Mouse (Mus musculus) lung, embryonic 15.5 days (tissue): ENCODE results near the gene Gm5152. TPM values are rescaled to one million over a fixed set of nuclear protein-coding genes. Genes with fewer than 3 reads are reported as not detected.
"Not testable (repeated sequence)": the region's sequence is repeated elsewhere in the genome, so short reads cannot be mapped to it uniquely, and the experiment has no call there.

ENCODE experiments used
- ATAC-seq: fragments of 200-750 bp; cut with Nextera tagmentation; 2 replicates; pipeline ENCODE4 v1.8.0; 2017; ENCODE audit warnings: moderate number of reproducible peaks, borderline replicate concordance; ENCODE audit not compliant: low FRiP score, low TSS enrichment; ENCODE audit errors: extremely low read depth
- H3K27ac ChIP-seq: fragments of 300-500 bp; sonication (generic); 2 replicates; pipeline ENCODE4 v1.5.1; 2015; ENCODE audit warnings: moderate library complexity, mild to moderate bottlenecking, inconsistent platforms
- H3K27me3 ChIP-seq: fragments of 300-500 bp; sonication (generic); 2 replicates; pipeline ENCODE4 v1.6.1; 2015; ENCODE audit warnings: inconsistent platforms
- H3K36me3 ChIP-seq: fragments of 300-500 bp; sonication (generic); 2 replicates; pipeline ENCODE4 v1.6.1; 2015; ENCODE audit warnings: inconsistent platforms
- H3K4me1 ChIP-seq: fragments of 300-500 bp; sonication (generic); 2 replicates; pipeline ENCODE4 v1.6.1; 2015; ENCODE audit warnings: inconsistent platforms
- H3K4me2 ChIP-seq: fragments of 300-500 bp; sonication (generic); 2 replicates; pipeline ENCODE4 v1.6.1; 2015; ENCODE audit warnings: inconsistent platforms, mild to moderate bottlenecking, moderate library complexity
- H3K4me3 ChIP-seq: fragments of 300-500 bp; sonication (generic); 2 replicates; pipeline ENCODE4 v1.5.1; 2015; ENCODE audit warnings: mild to moderate bottlenecking, inconsistent platforms
- H3K9ac ChIP-seq: fragments of 300-500 bp; sonication (generic); 2 replicates; pipeline ENCODE4 v1.6.1; 2015; ENCODE audit warnings: inconsistent platforms
- H3K9me3 ChIP-seq: fragments of 300-500 bp; sonication (generic); 2 replicates; pipeline ENCODE4 v1.6.1; 2016; ENCODE audit warnings: inconsistent platforms
- WGBS: fragments of 180-500 bp; shearing (Covaris S2); methylation state at CpG from one replicate; pipeline ENCODE4 v1.1.7; 2015; 5-methylcytosine and 5-hydroxymethylcytosine counted together
- polyA plus RNA-seq: library from polyadenylated mRNA; unstranded; fragments of >200 nt; fragmentation: Nextera tagmentation; extraction: Ambion mirVana; gene quantifications from 2 replicates; pipeline ENCODE4 v1.2.1, GENCODE M21; 2015

The Gm5152 gene
- polyA plus RNA-seq: not detected in 2 replicates

DNA sequence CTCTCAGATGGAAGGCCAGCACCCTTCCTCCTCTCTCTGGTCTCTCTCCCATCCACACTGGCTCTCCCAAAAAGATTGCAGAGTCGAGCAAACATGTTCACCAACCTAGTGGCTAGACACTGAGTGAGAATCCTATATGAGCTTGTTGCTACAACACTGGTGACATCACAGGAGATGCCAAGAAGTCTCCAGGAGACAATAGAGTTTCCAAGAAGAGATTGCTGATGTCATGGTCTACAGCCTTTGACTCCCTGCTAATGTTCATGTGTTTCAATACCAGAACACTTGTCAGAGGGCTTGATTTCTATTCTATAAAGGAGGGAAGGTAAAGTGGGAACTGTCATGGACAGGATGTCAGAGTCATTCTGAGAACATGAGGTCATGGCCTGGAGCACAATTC is at the start of gene Gm5152:
Gm5152 (minus strand) TSS at position 101 of the 400 bp plus-strand sequence.
- H3K4me1 ChIP-seq, H3K36me3 ChIP-seq, H3K27me3 ChIP-seq, H3K9ac ChIP-seq, H3K27ac ChIP-seq, ATAC-seq, H3K4me2 ChIP-seq, H3K4me3 ChIP-seq, H3K9me3 ChIP-seq: not testable (repeated sequence)
- no CpG with 5 or more reads among the region's 1 CpGs for WGBS

DNA sequence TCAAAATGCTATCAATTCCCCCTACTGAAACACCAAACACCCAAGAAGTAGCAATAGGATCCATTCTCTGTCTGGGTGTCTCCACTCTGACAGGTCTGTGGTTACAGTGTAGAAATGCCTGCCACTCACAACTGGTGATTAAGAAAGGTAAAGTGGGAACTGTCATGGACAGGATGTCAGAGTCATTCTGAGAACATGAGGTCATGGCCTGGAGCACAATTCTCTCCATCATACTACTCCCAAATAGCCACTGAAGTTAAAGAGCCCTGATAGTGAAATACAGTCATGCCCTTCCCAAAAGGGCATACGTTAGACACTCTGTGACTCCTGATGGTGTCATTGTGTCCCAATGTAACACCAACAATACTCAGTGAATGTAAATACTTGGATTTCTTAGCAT is 8.4 kb upstream of the Gm5152 start:
- WGBS: 79% methylated on average over 1 of the region's 1 CpGs
- not testable (repeated sequence) for H3K9me3 ChIP-seq, H3K4me3 ChIP-seq, H3K27me3 ChIP-seq, H3K36me3 ChIP-seq, H3K4me2 ChIP-seq, H3K27ac ChIP-seq, H3K9ac ChIP-seq, H3K4me1 ChIP-seq, ATAC-seq

GRCm38 (mm10) chr5:10245770-10246169 is 556 bp downstream of the Gm5152 start:
- not testable (repeated sequence) for H3K9me3 ChIP-seq, H3K27me3 ChIP-seq, H3K36me3 ChIP-seq, ATAC-seq, H3K4me1 ChIP-seq, H3K9ac ChIP-seq, H3K4me3 ChIP-seq, H3K27ac ChIP-seq, H3K4me2 ChIP-seq

DNA sequence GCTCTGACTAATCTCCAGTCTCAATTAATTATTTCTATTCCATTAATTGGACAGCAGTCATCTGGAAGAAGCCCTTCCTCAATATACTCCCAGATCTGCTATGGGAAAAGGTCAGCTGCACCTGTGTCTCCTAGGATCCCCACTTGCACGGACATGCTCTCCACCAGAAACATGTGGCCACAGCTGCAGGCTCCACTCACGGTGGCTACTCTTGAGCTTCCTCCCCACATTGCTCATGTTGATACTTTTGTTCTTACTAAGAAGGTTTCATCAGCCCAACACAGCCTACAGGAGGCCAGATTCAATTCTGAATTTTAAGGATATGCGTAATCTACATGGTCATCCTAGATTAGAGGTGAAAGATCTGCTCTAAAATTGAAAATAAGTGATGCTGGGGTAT is 5.9 kb downstream of the Gm5152 start:
- H3K27ac ChIP-seq, H3K27me3 ChIP-seq, ATAC-seq, H3K36me3 ChIP-seq, H3K9me3 ChIP-seq, H3K4me1 ChIP-seq, H3K4me2 ChIP-seq, H3K9ac ChIP-seq, H3K4me3 ChIP-seq: not testable (repeated sequence)
- 78% methylated on average over 3 of the region's 3 CpGs for WGBS

GRCm38 (mm10) chr5:10220317-10220716 is 26.0 kb downstream of the Gm5152 start:
- Histone ChIP-seq H3K27ac (no peak overlapping the region), H3K27me3 (no peaks in the 10 kb centered on the region), H3K9me3 (no peaks in the 10 kb centered on the region), H3K9ac (no peak overlapping the region), H3K4me1 (no peaks in the 10 kb centered on the region), H3K36me3 (no peaks in the 10 kb centered on the region), H3K4me2 (no peak overlapping the region), H3K4me3 (no peak overlapping the region)
- no peak for ATAC-seq

GRCm38 (mm10) chr5:10203067-10203466 is 43.3 kb downstream of the Gm5152 start:
- H3K27ac ChIP-seq: no peak overlapping the region
- H3K36me3 ChIP-seq: no peaks in the 10 kb centered on the region
- no peak overlapping the region for H3K9ac ChIP-seq
- WGBS: 81% methylated on average over 1 of the region's 1 CpGs
- ATAC-seq: no peak
- no peaks in the 10 kb centered on the region for H3K27me3 ChIP-seq
- H3K4me1 ChIP-seq: no peaks in the 10 kb centered on the region
- no peak overlapping the region for H3K4me3 ChIP-seq
- no peak overlapping the region for H3K4me2 ChIP-seq
- H3K9me3 ChIP-seq: no peaks in the 10 kb centered on the region

GRCm38 (mm10) chr5:10196880-10197279 is 49.4 kb downstream of the Gm5152 start:
- Histone ChIP-seq H3K36me3 (no peaks in the 10 kb centered on the region), H3K4me3 (no peak overlapping the region), H3K27me3 (no peaks in the 10 kb centered on the region), H3K4me1 (no peaks in the 10 kb centered on the region), H3K9me3 (no peaks in the 10 kb centered on the region), H3K9ac (no peak overlapping the region), H3K4me2 (no peak overlapping the region), H3K27ac (no peak overlapping the region)
- WGBS: 47% methylated on average over 1 of the region's 1 CpGs
- no peak for ATAC-seq
